Mouse (Mus musculus): ENCODE data around the gene Yap1.
A peak's percentile ranks its signal among the peaks of the same experiment; 100 is the strongest.

The Yap1 gene

DNA sequence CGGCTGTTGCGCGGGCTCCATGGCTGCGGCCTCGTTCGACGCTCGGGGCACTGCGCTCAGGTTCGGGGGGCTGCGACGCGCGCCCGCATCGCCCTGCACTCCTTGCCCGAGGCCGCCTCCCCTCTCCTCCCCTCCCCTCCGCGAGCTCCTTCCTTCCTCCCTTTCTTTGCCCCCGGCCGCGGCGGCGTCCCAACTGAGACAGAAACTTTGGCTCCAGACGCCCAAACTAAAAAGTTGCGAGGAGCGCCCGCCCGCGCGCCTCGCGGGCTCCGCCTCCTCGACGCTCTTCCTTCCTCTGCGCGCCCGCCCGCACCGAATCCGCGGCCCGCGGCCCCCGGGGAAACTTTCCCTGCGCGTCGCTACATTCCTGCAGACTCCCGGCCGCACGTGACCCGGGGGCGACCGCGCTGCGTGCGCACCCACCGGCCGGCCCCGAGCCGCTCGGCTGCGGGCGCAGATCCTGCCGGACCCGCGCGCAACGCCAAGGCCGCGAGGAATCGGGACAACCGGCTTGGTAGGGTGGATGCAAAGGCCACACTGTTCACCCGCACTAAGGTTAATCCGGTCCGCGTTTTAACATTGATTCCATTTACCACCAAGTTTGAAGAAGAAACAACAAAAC lies at the start of gene Yap1:
TSS of gene Yap1 (minus strand) at position 227 of the 622 bp plus-strand sequence.
- DNase-seq (ENCODE audit: low read depth, low spot score): peak; percentile 72

DNA sequence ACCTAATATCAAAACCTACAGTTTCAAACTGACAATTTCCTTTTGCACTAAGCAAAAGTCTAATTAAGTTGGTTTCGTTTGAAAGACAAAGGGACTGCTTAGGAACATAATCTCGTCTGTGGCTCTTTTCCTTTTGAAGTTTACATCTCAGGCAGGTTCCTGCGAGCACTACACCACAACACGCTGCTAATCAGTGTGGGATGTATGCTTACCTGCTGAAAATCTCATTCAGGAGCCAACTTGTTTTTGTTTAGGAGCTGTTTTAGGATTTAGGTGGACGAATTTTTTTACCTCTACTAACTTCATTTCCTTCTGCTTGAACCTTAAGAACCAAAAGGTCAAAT lies 38.6 kb upstream of the Yap1 start:
- DNase-seq (ENCODE audit: low read depth, low spot score): no peak

DNA sequence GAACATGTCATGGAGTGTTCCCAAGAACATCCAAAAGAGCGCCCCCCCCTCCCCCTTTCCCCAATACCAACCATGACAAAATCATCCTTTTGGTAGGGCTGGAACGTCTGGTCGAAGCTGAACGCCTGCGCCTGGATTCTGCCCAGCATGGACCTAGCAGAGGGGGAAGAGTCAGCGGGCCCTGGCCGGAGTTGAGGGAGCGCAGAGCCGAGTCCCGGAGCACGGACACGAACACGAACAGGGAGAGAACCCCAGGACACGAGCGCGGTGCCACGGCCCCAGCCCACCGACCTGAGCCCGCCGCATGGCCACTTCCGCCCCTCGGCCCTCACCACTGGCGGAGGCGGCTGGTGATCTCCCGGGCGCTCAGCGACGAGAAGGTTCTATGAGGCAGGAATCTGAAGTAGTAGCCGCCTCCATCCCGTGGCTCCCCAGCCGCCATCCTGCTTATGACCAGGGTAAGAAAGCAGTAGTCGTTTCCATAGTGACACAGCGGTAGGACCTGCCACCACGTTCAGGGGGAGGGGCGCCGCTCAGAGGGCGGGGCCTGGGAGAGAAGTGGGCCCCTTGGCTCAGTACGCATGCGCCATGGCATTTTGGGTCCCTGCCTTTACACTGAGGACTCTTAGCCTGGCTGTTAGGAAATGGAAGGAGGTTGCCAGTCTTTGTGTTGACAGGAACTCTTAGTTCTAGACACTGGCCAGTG lies 38.1 kb upstream of the Yap1 start, which contains the start of gene Cfap300:
TSS of gene Cfap300 (minus strand) at position 486 of the 706 bp plus-strand sequence.
- DNase-seq (ENCODE audit: low read depth, low spot score): peak; percentile 88

DNA sequence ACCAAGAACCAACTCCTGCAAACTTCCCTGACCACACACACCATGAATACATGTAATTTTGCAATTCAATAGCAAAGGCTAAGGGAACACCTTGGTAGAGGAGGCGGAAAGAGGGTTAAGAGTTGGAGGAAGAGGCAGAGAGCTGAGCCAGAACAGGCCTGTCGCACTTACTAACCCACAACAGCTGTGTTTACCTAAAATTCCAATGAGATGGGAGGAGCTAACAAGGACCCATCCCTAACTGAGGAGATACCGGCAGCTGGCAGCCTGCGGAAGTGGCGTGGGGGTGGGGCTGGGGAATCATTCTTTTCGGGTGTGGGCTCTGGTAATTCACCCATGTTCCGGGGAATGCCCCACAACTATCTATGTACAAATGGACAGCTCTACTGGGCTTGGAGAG lies 31.1 kb upstream of the Yap1 start:
- DNase-seq (ENCODE audit: low read depth, low spot score): no peak

DNA sequence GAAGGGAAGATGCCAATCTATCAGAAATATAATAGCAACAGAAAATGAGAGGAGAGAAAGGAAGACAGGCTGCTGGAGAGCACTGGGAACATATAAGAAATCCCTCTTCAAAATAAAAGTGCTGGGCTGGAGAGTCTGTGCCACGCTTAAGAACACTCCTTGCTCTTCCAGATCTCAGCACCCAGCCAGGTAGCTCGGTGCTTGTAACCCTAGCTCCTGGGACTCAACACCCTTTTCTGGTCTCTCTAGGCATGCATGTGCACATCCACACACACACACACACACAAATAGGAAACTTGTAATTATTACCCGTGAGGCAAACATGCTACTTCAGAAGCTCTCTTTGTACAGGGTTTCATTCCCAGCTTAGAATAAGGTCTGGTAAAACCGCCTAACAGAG lies 30.7 kb upstream of the Yap1 start:
- no peak for DNase-seq (ENCODE audit: low read depth, low spot score)

DNA sequence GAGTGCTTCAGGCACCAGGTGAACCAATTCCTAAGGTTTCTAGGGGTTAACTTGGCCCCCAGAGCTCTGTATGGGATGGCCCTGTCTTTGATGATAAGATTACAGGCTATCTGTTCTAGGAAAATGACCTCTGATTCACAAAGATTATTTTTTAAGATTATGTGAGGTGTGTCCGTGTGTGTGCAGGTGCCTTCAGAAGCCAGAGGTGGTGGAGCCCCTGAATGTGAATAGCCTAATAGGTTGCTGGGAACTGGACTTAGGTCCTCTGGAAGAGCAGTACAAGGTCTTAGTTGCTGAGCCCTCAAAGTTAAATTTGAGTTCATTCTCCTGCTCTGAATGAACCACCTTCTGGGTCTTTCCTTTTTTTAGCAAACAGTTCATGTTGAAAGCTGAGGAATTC lies 29.7 kb upstream of the Yap1 start:
- DNase-seq (ENCODE audit: low read depth, low spot score): no peak

DNA sequence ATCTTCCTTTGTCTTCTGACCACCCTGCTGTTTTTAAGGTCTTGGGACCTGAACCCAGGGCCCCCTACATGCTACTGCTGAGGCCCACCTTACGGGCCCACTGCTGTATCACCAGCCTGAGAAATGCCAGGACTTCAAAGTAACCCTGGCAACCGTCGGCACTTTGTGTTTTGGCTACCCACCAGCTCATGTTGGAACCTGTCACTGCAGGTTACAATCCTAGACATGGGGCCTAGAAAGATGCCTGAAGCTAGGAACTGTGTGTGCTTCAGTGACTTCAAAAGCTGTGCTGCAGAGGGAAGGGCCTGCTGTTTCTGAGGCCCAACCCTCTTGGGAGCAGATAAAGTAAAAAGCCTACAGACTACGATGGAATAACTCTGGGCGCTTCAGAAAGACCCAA lies 28.5 kb upstream of the Yap1 start:
- no peak for DNase-seq (ENCODE audit: low read depth, low spot score)

DNA sequence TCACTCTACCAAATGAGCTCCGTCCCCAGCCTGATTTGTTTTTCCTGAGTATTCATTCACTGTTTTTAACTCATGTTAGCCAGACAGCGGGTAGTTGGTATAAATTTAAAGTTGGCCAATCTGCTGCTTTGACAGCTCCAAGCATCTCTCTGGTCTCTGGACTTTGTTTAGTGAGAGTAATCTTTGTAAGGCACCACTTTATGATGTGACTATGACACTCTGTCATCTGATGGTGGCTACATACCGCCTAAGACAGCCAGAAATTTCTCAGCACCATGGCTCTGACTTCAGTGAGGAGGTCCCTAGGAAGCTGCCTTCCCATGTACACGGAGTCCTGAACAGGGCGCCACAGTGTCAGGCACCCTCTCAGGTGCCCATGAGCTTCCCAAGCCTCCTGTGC lies 14.2 kb upstream of the Yap1 start:
- DNase-seq (ENCODE audit: low read depth, low spot score): no peak

DNA sequence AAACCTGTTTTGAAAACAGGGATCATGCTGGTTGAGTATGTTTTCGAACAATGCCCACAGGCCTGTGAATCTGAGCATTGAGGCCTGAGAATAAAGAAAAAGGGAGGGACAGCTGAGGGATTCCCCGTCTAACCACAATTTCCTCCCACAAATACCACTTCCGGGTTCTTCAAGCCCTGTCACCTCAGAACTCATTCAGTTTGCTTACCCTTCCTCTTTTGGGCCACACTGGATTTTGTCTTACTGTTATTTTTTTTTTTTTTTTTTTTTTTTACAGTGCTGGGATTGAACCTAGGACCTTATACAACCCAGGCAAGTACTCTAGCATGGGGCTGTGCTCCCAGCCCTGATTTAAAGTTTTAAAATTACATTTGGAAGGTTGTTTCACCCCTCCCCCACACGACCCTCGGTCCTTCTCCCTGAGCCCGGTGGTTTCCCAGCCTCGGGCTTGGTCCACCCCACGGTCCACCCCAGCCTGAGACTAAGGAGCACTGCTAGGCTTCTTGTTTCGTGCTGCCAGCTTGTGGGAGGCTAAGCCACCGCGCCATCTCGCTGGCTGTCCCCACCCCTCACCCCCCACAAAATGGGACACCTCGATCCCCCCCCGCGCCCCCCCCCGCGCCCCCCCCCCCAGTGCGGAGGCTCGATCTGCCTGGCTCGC lies 13.0 kb upstream of the Yap1 start:
- DNase-seq (ENCODE audit: low read depth, low spot score): no peak

DNA sequence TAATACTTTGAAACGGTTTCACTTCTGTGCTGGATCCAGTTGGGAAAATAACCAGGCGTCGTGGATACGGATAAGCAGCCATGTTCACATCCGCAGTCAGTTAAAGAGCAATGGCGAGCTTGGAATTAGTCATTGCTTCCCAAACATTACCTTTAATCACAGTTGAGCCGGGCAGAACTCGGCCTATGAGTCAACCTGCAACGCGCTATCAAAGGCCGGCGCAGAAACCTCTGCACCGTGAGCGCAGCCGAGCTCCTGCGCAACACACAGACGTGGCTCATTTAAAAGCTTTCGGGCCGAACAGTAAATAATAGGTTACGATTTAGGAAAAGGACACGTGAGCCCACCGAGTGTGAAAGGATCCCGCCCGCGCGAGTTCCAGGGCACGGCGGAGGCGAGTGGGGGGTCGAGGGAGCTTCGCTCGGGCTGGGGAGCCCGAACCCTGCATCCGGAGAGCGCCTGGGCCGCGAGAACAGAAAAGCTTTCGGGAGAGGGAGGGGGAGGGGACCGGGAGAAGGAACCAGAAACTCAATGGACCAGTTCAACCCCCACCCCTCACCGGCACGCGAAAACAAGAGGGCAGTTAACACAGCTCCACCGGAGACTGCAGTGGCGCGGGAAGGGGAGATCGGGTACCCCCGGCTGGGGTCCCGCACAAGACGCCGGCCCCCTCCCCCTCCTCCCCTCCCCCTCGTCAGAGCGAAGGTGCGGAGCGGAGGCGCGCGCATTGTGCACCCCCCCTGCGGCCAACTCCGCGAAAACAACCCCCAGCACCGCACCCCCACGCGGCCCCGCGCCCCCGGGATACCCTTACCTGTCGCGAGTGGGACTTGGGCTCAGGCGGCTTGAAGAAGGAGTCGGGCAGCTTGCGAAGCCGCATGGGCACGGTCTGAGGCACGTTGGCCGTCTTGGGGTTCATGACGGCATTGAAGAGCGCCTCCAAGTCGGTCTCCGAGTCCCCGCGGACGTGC lies 810 bp downstream of the Yap1 start:
- DNase-seq (ENCODE audit: low read depth, low spot score): peak; percentile 24

DNA sequence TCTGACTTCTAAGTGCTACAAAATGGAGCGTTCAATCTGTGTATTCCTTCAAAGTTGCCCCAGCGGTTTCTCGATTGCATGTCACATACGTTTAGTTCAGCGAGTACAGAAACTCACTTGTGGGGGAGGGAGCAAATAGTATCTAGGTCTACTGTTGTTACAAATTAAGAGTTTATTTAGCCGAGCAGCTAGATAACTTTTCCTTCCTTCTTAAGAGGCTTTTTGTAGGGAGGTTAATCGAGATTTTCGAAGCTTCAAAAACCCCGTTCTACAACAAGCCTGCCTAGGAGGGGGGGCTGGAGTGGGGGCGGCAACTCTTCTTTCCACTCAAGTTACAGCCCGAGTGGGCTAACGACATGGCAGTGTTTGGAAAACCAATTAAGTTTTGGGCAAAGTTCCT lies 1.6 kb downstream of the Yap1 start:
- no peak for DNase-seq (ENCODE audit: low read depth, low spot score)

DNA sequence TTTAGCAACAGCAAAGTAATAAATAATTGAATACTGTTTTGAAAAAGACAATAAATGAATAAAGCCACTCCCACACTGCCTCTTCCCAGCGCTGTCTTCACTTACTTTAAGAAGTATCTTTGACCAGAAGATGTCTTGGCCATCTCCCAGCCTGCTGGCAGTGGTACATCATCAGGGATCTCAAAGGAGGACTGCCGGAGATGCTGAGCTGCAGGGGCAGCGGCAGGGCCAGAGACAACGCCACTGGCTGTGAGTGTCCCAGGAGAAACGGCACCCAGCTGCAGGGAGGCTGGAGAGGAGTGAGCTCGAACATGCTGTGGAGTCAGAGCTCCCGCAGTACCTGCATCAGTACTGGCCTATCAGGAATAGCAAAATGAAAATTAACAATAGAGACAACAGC lies 3.0 kb downstream of the Yap1 start:
- no peak for DNase-seq (ENCODE audit: low read depth, low spot score)

DNA sequence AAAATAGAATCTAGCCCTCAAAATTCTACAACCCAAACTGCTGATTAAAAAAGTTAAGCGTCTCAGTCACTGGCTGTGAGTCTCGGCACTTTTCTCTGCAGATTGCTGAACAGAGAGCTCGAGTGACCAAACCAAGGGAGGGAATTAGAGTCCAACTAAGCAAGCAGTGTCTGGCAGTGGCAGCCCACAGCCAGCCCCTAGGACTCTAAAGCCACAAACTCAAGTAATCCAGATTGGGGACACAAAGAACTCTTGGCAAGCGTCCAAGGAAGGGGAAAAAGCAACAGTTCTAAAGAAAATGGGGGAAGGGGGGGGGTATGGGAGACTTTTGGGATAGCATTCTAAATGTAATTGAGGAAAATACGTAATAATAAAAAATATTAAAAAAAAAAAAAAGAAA lies 10.1 kb downstream of the Yap1 start:
- DNase-seq (ENCODE audit: low read depth, low spot score): no peak

DNA sequence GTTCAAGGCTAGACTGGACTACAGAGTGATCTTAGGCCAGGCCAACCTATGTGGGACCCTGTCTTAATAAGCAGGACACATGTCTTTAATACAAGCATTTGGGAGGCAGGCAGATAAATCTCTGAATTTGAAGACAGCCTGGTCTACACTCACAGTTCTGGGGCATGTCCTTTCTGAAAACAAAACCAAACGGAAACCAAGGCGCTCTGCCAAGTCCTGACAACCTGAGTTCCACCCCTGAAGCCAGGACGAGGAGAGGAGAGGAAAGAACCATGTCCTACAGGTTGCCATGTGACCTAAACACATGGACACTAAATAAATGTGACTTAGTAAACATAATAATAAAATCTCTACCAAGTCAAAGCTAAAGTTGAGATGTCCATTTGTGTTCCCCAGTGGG lies 11.7 kb downstream of the Yap1 start:
- DNase-seq (ENCODE audit: low read depth, low spot score): no peak

DNA sequence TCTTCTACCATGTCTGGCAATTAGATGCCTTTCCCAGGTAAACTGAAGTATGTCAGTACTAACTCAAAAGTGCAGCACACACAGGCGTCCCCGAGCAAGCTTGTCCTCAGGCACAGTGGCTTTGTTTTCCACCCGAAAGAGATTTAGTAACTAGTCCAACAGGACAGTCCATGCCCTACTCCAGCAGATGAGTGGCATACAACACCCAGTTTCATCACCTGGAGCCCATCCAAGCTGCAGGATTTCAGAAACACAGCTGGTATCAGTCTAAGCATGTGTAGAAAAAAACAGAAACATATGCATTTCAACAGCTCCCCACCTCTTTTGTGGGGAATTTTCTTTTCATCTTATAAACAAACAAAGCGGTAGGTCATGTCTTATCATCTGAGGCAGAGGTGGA lies 13.5 kb downstream of the Yap1 start:
- no peak for DNase-seq (ENCODE audit: low read depth, low spot score)

DNA sequence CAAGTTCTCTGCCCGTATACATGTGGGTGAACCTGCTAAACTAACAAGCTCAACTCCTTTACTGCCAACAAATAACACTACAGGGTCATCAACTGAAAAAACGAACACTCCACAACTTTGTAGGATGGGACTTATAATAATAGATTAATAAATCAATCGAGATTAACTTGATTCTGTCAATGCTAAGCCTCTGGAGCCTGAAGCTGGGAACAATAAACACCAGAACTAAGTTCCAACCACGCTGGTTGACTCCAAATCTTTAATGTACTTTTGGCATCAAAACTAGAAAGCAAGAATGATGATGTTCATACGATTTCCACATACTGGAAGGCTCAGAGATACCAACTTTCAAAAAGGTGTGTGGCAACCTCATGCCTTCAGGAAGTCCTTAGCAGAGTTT lies 17.3 kb downstream of the Yap1 start:
- DNase-seq (ENCODE audit: low read depth, low spot score): no peak

DNA sequence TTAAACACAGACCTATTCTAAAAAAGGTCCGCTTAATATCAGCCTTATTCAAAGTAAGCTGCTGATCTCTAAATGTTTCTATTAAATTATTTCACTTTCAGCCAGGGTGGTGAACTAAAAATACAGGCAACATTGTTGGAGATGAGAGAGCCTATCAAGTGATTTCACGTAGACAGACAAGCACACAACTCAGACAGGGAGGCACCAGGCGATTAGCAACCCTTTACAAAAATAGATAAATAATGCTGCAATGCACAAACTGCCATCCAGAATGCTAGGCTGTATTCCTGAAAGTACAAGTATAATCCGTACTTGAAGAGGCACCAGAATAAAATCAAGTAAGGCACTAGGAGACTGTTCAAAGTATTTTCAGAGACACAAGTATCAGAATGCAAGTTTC lies 20.1 kb downstream of the Yap1 start:
- DNase-seq (ENCODE audit: low read depth, low spot score): no peak

DNA sequence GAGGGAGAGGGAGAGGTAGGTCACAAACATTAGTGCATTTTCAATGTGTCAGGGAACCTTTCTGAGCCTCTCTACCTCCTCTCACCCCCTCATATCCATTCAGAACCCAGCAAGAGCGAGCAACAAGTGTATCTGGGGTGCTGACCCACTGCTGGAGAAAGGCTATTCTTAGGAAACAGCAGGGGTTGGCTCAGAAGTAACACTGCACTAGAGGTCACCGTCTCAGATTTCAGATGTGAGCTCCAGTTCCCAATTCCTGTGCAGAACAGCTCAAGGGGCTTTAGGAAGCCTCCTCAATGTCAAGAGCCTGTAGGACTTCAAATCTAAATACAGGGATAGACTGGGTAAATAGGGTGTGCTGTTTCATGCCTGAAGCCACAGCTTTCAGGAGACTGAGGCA lies 20.7 kb downstream of the Yap1 start:
- no peak for DNase-seq (ENCODE audit: low read depth, low spot score)

DNA sequence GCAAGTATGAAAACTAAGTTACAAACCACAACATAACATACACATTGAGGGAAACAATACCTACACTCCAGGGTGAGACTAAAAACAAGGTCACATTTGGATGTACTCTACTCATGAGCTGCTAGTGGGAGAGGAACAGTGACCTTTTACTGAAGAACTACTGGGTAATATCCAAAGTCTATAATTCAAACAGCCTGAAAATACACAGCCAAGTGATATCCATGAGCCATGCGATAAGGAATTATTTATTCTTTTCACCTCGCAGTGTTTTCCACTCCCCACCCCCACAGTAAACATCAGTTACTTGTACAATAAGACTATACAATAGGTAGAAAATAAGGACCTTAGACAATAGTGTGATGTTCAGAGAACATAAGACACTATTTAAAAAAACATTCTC lies 24.2 kb downstream of the Yap1 start:
- DNase-seq (ENCODE audit: low read depth, low spot score): no peak

DNA sequence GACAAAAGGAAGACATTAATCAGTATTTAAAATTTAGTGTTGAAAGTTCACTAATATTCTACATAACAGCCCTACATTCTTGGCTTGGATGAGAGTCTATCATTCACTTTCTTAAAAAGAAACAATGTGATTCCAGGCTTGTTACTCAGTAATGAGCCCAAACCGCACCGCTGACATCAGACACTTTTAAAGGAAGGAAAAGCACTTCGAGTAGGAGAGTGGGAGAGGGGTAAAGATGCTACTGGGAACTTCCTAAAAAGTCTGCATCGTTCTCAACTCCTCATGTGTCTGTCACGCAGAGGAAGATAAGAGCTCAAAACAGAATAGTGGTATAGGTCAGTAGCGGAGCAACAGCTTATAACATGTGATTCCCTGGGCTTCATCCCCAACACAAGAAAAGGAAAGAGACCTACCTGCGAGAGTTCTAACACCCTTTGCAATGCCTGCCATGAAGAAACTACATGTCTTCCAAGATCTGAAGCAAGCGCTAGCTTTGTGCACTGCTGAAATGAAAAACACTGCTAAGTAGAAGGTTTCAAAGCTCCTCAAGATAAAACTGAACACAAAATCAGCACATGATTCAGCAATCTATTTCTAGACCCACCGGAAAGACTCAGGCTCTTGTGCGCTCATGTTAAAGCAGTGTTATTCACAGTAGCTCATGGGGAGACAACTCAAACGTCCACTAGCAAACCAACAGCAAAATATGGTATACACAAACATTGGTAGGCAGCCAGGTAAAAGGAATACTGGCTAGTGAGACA lies 25.1 kb downstream of the Yap1 start:
- DNase-seq (ENCODE audit: low read depth, low spot score): no peak

DNA sequence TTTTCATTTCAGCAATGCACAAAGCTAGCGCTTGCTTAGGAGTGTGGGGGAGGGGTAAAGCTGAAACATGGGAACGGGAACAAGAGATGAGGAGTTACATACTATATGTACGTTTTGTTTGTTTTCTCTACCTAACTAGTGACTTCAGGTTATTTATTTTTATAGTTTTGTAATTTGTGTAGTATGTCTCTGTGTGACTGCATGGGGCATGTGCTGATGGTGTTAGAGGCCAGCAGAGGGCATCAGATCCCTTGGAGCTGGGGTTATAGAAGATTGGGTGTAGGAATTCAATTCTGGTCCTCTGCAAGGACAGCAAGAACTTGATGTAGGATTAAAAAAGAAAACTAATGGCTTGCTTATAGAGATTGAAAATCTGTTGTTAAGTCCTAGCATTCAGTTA lies 25.9 kb downstream of the Yap1 start:
- DNase-seq (ENCODE audit: low read depth, low spot score): no peak

Data from retina, postnatal 7 days (tissue).